Mouse (Mus musculus) ZHBTc4 (cell line): ENCODE results near the gene Sema4c.
A peak's percentile ranks its signal among the peaks of the same experiment; 100 is the strongest.

Source experiments
- DNase-seq: peaks from one replicate; pipeline ENCODE4 v3.0.0-alpha.2; 2011; ENCODE audit warnings: low read depth, low spot score

Gene Sema4c

DNA sequence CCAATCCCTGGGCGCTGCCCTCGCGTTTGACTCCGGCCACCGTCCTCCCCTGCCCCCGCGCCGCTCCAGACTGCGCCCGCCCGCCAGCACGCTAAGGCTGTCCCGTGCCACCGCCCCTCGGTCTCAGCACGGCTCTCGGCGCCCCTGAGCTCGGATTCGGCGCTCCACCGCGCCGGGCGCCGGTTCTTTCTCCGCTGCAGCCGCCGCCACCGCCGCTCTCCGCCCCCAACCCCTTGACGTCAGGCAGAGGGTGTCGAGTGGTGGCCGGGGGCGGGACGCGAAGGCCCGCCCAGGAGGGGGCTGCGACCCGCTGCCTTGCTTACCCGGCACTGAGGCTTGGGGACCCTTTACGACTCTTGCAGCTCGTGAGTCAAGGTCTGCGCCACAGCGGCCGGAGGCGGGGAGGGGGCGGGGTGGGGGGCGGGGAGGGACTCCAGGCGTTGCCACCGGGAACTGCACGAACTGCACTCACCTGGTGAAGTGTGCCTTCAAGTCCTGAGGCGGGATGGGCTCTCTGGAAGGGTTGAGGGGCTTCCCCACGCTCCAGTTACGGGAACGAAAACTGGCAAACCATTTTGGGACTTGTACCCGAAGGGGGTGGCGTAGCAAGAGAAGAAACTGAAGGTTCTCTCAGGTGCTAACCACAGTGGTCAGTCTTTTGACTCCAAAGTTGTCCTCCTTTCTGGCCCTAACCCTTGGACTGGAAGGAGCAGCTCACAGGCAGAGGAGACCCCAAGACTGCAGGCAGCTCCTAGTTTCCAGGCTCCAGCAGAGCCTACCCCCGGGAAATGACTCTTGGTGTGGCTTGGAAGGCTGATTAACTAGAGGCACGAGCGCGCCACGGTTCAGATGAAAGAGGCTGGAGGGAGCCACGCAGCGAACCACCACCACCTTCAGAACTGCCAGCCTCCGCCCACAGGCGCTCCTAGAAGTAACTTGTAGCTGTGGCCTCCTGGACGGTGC, at the start of gene Sema4c:
Gene Sema4c, minus strand, starts transcription at position 319 of the 963 bp plus-strand sequence.
- DNase-seq: peak; percentile 86

DNA sequence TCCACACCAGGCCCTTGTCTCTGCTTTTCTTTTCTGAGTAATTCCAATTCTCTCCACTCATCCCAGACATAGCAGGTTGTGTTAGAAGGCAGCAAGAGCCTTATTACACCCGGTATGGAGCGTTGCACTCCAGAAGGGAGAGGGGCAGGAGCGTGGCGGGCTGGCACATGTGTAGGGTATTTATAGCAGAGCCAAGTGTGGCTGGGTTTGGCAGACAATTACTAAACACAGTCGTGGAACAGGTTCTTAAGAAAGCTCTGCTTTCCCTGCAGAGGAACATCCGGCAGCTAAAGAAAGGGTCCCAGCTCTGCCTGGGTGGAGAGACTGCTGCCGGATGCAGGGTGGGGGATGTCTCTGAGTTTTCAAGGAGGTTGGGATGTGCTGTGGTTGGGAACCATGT, 48.8 kb upstream of the Sema4c start:
- DNase-seq: no peak

DNA sequence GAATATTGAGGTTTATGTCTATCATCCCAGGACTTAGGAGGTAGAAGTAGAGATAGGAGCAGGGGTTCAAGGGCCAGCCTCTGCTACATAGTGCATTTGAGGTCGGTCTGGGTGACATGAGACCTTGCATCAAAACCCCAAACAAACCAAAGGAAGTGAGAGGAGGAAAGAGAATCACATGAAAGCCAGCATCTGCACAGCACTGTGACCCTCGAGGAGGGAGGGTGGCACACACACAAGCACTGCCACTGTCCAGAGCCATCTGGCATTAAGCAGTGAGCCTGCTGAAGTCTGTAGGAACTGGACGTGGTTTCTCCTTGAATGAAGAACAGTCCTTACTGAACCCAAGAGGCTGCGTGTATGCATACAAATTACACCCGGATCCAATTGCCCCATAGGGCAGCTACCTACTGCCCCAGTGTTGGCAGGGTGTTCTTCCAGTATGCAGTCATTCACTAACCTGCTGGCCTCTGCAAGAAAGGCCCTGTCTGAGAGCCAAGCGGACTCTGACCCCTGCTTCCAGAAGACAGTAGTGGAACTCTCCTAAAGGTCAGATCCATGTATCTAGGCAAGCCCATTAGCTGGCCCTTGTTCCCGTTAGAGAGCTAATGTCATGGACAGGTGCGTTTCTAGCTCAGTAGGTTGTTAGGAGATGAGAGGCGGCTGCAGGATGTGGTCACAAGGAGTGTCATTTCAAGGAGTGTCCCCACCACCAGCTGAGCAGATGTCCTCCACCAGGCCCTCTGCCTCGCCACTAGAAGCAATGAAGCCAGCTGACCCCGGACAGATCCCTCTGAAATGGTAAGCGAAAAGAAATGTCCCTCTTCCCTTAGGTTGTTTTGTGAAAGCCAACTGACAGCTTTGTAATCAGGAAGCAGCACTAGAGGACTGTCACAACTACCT, 46.4 kb upstream of the Sema4c start:
- no peak for DNase-seq

DNA sequence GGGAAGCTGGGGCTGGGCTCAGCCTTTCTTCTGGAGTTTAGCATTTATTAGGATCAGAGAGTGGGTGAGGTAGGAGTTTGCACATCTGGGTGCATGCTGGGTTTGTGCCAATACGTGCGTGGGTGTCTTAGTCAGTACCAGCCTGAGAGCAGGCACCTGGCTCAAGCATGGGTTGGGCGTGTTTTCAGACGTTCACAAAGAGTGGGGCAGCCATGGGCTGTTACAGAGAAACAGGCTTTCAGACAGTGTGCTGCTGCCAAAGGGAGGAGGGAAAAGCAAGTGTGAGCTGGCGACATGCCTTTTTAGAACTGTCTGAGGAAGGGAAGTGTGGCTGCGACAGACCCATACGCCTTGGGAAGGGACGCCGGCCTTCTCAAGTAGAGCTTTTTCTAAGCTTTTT, 45.2 kb upstream of the Sema4c start:
- no peak for DNase-seq

DNA sequence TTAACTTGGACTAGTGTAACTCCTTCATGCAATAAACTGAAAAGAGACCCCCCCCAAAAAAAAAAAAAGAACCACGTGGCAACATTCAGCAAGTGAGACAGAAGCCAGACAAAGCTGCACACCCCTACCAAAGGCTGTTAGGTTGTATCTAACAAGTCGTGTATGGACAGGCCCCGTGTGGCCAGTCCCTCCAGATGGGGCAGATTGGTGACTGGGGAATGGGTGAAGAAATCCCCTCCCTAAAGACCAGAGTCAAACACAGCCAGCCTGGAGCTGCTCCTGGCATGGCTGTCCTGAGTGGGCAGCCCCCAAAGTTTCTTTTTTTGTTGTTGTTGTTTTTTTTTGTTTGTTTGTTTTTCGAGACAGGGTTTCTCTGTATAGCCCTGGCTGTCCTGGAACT, 44.1 kb upstream of the Sema4c start:
- DNase-seq: no peak

DNA sequence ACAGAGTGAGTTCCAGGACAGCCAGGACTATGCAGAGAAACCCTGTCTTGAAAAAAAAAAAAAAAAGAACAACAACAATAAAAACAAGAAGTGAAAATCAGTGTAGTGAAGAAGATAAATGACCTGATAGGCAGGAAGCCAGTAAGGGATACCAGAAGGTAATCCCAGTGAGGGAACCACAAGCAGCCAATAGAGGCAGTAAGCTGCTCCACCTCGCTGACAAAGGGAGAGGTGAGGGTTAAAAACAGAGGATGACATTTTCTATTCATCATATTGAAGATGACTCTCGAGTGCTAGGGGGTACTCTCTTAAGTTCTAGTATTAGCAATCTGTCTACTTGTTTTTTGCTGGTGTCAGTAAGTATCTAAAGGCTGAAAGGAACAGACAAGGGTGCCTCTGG, 40.3 kb upstream of the Sema4c start:
- DNase-seq: no peak

DNA sequence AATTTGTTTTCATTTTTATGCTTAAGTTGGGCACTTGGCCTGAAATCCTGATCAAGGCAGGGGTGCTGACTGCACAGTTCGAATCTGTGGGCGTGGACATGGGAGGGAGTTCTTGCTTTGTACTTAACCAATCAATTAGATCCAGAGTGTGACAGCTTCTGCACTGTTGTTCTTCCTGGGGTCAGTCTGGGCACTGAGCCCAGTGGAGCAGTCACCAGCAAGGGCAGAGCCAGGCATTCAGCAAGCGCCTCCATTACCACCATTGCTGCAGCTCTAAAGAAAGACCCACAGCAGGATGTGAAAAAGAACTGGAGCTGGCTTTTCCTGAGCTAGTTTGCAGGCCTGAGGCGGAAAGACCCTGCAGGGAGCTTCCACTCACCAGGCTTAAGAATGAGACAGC, 38.0 kb upstream of the Sema4c start:
- DNase-seq: peak; percentile 23

DNA sequence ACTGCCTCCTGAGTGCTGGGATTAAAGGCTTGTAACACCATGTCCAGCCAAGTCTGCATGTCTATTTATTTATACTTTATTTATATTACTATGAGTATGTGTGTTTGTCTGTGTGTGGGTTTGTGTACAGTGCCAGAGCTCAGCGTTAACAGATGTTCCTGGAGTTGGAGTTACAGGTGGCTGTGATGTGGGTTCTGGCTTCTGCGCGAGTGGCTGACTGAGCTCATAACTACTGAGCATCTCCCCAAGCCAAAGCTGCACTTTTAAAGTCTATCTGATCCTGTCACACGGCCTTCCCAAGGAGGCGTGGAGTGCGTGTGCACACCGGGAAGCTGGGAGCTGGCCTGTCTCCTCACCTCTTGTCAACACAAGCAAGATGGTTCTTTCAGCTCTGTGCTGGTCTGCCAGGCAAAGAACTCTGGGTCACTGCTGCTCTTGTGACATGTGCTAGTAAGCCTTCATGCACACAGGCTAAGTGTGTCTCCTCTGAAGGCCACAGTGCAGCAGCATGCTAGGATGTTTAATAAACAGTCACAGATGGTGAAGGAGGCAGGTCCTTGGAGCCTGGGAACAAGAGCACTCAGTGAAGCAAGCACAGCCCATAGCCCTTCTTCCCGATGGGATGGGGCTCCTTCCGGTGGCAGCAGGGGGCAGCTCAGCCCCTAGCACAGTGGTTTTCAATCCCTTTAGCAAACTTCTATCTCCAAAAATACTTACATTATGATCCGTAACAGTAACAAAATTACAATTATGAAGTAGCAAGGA, 37.2 kb upstream of the Sema4c start:
- DNase-seq: no peak

DNA sequence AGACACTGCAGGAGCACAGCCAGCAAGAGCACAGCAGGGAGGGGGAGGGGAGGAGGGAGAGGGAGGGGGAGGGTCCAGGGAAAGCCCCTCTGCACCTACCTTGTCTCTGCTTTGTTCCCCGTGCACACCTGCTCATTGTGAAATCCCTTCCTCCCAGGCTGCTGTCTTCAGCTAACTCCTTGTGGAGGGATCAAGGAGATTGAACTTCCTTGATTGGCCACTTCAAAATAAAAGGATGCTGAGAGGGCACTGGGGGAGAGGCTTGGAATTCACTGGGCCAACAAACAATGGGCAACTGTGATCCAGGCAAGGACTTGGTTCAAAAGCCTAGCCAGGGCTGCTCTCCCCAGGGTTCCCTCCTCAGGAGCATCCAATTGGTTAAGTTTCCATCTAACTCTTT, 35.0 kb upstream of the Sema4c start:
- peak; percentile 28 for DNase-seq

DNA sequence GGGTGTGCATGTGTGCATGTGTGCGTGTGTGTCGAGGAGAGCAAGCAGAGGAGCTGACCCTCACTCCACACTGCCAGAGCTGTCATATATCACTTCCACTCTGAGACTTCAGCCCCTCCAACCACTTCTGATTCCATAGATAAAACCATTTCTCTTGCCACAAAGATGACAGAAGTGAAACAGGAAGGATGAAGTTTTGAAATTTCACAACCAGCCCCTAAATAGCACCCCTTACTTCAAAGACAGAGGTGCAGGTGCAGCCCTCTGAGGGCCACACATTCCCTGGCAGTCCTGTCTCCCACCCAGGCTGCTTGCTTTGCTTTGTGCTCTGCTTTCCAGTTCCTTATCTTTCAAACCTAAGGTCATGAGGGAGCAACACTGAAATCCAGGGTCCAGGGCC, 33.3 kb upstream of the Sema4c start:
- no peak for DNase-seq

DNA sequence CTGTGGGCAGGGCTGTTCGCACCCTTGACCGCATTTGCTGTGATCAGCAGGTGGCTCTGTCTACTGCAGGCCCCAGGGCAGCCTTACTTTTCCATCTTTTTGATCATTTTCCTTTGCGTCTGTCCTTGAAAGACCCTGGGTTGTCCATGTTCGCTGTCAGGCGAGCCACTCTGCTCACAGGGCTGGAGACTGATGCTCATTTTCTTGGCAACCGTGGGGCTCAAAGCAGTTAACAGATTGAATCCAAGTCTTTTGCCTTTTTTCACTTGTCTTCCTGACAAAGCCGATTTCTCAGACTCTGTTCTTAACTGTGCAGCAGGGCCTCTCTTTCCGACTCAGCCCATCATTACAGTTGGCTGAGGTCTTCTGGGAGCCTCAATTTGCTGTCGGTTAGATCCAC, 32.5 kb upstream of the Sema4c start:
- no peak for DNase-seq

DNA sequence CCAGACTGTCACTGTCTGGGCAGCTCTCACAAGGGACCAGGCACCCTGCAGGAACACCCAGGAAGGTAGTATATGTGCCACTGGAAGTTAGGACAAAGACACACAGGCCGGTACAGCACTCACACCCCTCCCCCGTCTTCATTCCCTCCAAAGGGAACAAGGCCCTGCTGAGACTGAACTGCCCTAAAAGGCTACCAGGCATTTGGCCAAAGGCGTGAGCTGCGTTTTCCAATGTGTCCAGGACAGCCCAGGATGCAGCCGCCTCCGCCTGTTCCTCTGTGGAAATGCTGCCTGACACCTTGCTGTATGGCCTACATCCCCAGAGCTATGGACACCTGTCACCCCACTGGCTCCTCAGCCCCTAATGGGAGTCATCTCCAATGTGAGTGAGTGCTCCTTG, 31.3 kb upstream of the Sema4c start:
- no peak for DNase-seq

DNA sequence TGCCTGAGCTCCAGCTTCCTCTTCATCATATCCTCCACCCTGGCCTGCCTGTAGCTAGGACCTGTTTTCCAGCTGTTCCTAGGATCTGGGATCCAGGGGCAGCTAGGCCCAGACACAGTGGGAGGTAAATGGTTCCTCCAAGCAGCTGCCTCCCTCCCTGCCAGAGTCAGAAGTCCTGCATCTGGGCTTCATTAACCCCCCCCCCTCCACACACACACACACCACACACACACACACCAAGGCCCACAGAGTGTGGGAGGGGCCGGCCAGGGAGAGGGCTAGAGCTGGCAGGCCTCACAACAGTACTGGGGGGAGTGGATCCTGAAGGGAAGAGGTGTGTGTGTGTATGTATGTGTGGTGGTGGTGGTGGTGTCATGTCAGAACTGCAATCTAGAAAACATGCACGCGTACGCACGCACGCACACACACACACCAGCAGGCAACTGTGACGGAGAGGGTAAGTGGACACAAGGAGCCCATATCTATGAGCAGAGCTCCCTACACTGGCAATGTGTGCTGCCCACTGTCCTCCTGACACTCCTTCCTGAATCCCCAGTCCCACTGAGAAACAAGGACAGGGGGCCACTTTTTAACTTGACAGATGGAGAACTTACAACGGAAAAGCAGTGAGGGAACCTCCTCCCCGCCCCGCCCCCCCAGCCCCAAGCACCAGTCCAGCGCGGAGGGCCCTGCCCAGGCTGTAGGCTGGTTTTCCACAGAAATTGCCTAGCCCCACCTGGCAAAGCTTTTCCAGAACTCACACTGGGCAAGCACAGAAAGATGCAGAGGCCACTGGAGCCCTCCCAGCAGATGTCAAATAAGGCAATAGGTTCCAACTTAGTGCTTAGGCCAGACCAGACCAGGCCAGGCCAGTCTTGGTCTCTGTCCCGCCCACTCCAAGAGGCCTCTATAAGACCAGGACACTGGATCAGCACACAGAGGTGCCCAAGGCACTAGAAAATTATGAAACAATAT, 30.6 kb upstream of the Sema4c start:
- DNase-seq: no peak

DNA sequence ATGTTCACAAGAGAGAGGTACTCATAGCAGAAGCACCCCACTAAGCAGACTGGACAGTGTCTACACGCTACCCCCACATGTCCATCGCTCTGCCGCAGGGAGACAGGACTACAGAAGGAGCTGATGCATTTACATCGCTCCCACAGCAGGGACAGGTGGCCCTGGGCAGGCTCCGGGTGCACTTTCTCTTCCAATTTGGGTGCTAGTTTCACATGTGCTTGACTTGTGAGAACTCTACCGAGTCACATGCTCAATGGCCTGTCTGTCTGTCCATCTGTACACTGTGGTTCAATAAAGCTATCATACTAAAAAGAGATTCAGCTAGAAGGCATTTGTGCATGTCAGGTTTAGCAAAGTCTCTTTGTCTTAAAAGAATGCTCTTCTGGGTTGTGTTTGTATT, 29.7 kb upstream of the Sema4c start:
- no peak for DNase-seq

DNA sequence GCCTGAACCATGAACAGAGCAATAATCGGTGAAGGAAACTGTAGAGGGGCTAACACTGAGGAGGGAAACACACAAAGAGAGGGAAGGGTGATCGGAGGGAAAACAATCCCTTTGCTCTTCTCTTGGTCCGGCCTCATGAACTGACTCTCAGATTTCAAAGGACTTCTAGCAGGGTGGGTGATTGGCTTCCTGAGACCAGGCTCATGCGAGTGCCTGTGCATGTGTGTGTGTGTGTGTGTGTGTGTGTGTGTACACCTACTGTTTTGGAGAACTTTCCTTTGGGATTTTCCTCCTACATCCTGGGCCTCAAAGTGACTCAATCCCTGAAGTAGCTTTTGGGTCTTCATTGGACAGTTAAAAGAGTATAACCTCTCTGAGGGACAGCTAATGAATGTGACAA, 28.1 kb upstream of the Sema4c start:
- no peak for DNase-seq

DNA sequence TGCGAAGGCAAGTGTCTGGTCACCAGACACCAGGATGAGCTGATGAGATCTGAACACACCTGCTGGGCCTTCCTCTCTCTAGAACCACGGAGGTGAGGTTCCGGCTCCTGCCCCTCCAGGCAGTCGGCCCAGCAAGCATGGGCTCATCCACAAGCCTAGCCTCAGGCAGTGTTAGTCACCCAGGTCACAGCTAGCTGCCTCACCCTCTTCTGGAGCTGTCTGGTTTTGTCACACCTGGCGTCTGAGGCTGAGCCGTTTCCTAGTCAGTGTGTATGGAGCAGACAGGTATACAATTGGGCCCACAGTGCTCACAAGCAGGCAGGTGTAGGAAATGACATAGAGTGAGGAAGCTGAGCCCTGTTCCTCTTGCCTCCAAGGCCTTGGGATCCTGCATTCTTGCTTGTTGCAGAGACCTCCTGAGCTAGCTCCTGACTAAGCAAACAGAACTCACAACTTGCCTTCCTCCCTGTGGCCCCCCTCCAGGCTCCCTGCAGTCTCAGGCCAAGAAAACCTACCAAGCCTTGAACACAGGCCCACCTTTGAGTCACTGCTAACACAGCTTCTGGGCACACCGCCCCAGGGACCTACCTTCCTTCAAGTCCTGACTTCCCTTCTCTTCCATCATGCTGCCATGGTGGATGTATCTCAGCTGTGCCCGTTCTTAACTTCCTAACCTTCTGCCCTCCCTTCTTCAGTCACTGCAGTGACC, 25.4 kb upstream of the Sema4c start:
- DNase-seq: no peak

DNA sequence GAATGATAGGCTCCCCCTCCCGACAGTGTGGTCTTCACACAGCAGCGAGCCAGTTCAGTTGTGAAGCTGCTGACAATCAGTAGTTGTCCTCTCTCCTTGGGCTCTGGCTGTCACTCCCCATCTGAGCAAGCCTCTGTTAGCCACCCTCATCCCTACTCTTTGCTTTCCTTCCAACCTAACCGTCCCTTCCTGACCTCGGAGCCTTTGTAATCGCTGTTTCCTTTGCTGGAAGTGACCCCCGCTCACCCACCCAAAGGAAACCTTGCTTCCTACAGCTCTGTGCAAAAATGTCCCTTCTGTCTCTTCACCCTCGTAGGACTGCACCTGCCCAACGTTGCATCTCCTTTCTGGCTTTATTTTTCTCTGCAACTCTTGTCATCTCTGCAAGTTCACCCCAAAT, 24.1 kb upstream of the Sema4c start:
- DNase-seq: no peak

DNA sequence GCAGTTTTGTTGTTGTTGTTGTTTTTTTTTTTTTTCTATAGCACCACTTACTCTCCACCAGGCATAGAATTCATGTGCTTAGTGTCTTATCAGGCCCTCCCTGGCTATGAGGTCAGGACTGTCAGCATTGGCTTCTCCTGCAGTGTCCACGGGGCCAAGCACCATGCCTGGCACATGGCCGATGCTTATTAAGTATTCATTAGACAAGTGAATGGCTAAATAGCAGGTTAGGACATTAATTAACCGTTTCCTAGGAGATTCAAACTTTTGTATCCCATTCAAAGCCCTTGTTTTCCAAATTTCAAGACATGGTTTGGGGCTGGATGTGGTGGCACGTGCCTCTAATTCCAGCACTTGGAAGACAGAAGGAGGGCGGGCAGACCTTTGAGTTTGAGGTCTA, 23.1 kb upstream of the Sema4c start:
- DNase-seq: no peak

DNA sequence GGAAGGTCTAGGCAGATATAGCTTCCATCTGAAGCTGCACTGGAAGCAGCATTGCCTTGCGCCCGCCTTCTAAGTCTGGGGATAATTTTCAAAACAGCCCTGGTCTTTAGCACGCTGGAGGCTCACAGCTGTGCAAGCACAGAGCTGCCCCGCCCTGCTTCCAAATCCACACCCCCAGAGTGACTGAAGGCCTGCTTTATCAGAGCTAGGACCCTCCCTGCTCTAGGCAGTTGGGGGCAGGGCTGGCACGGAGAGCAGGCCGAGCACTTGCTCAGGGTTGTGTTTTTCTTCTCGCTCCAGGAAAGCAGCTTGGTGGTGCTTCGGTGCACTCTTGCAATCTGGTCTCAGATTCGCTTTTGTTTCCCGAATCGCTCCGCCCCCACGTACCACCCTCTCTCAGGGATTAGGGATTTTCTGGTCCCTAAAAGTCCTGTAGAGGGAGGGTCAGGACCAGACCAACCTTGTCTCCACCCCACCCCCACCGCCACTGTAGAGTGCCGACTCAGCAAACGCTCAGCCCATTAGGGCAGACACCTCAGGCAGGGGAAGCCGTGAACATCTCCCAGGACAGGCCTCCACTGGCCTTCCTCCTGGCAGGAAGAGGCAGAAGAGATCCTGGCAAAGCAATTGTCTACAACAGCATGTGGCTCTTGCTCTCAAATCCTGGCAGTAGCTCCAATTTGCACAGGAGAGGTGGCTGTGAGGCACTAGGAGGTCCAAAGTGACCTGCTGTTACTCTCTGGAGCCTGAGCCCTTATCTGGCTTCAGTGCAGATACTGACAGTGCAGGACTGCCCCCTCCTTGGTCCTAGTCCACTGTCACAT, 22.4 kb upstream of the Sema4c start:
- peak; percentile 87 for DNase-seq
